Mouse (Mus musculus): ENCODE data around the gene Capn2.

The Capn2 gene

DNA sequence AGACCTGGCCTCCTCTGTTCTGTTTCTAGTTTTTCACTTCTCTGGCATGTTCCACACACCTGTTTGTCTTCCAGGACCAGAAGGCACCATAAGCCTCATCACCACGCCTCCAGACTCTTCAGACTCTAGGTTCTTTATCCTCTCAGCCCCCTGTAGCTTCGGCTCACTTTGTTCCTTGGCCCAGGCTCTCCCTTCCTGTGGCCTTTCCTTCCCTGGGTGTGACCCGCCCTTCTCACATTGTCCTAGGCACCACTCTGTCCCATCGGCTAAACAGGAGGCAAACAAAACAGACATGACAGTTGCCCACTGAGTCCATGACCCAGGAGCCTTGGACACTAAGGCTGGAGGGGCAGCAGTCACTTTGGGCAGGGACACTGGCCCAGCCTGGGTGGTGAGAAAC lies 17.2 kb downstream of the Capn2 start:
- DNase-seq = no peak

DNA sequence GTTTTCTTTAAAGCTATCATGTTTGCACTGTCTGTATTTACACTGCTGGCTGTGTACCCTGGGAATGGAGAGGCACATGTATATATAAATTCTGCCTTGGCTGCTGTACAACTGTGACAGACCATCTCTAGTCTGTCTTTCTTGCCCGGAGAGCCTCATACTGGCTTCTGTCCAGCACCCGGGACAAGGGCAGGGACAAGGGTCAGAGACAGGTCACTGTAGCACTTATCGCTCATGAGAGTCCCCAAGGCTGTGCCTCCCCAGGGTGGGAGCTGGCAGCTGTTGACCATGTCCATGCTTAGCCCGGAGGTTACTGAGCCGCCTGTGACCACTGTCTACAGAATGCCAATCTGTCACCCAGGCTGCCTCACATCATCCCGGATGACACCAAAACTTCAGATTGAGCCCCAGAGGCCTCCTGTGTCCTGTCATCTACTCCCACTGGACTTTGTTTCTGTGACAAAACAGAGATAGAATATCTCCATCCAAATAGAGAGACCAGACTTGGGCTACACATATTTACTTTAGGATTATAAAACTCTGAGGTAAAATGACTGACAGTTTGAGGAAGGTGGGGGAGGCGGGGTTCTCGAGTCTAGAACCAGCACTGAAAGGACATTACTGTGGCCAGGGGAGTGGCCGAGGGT lies 17.8 kb downstream of the Capn2 start:
- DNase-seq = no peak

DNA sequence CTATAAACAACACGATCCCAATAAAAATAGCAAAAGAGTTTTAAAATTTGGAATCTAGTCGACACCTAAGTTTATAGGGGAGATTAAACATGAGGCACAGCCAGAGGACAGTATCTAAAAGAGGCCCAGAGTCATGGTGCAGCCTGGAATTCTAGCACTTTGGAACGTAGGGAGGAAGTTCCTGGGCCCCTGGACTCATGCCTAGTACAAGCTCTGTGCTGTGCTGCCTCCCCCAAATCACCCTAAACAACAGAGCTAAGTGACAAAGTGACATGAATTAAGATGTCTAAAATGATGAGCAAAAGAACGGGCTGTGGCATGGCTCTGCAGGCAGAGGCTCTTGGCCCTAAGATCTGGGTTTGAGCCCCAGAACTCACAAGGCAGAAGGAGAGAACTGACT lies 19.7 kb downstream of the Capn2 start:
- no peak for DNase-seq

DNA sequence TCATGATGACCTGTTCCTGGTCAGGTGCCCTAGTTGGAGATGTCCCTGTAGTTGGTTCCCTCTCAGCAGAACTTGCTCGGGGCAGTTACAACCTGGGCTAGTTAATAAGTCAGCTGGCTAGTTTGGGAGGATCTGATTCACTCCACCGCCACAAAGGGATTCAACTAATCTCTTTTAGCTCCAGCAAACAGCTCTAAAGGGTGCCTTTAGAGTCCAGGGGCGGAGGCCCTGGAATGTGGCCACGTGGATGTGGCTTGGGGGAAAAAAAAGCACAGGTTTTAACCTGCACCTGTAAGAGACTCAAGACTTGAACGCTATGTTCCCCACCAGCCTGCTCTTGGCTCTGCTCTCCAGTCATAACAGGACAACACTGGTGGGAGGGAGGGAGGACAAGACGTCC lies 20.7 kb downstream of the Capn2 start:
- DNase-seq = no peak

DNA sequence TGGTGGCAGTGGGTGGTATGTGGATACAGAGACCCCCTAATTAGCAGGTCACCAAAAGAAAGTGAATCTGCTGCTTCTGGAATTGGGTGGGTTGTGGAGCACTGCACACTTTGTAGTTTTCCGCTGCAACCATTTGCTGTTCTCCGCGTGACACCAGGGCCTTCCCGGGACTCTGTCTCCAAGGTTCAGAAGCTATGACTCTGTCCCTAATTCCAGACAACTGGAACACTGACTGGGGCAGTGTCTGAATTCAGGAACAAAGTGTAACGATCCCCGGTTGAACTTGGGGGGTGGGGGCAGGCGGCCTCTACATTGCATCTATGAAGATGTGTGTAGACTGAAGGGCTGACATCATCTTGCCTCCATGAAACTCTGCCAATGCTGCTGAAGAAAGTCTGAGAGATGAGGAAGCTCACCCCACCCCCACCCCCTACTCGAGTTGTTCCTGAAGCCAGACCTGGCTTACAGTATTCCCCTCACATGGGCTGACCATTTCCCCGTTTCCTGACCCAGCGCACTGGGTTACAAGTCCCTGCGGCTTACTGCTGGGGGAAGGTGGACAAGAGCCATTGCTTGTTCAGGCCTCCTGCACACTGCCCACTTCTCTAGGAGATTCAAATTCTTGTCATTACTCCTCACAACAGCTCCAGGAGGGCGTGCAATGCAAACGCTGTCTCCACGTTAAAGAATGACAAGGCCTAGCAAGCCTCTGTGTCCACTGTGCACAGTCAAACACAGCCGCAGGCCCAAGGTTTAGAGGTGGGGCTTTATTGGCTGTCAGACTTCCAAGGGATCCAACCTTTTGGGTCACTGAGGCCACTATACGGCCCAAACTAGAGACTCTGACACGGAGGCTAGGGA lies 22.9 kb downstream of the Capn2 start:
- DNase-seq = no peak

DNA sequence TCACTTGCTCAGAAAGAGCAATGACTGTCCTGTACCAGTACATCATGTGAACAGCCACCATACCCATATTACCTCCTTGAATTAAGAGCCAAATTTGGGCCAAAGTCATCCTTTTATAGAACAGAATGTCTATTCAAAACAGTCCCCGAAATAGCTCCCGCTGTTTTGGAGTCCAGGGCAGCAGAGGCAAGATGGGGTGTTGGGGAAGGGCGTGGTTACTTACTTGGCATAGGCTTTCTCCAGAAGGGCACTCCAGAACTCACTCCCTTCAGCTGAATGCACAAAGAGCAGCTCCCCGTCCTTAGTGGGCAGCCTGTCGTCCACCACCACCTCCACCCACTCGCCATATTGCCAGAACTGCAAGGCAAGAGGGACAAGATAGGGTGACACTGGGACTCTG lies 25.6 kb downstream of the Capn2 start:
- no peak for DNase-seq

DNA sequence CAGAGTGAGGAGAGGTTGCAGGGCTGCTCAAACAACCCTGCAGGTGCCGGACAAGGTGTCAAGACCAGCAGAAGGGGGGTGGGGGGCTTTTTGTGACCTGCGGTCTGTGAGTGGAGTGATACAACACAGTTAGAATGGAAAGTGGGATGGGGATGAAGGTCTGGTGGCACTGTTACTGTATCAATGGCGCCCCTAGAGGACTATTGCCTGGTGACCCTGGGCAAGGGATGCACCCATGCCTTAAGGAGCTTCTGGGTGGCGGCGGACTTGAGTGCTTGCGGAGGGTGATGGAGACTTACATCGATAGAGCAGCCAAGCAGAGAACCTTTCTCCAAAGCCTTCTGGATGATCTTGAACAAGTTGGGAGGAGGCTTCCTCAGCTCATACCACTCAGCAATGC lies 26.8 kb downstream of the Capn2 start:
- DNase-seq = peak; percentile 39

DNA sequence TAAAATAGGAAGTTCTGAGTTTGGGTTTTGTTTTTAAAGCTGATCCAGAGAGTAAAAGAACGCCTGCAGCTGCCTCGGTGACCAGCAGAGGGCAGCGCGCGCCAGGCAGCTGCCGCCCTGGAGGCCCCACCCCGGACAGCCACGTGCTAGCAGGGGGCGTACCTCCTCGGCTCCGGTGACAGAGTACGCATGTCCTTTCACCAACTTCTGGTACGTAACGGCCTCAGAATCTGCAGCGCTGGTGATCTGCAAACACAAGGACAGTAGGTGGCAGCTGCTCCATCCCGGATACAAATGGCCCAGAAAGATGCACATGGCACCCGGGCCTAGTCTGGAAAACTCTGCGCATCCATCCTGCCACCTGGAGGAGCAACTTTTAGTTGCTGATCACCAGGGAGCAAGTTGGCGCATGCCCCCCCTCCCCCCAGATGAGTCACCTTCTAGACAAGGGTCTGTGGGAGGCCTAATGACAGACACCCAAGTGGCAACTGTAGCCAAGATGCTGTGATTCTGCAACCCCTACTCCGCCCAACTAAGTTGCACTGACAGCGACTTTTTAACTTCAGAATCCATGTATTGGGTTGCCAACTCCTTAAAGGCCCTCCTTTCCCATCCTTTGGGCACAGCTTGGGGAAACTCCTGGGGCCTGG lies 27.5 kb downstream of the Capn2 start:
- DNase-seq = peak; percentile 93

DNA sequence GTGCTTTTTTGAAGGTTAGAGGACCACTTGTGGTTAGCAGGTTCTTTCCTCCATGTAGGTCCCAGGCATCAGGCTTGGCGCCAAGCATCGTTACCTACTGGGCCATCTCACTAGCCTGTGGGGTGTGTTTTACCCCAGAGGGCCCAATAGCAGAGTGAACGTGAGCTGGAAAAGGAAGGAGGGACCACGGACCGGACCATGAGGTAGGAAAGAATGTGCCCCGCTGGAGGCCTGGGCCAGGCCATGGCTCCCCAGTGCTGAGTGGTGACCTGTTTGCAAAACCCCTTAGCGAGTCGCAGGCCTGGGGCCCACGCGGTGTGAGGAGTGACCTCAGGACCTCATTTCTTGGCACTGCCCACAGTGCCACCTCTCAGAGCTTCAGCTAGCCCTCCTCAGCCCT lies 28.9 kb downstream of the Capn2 start:
- DNase-seq = no peak

DNA sequence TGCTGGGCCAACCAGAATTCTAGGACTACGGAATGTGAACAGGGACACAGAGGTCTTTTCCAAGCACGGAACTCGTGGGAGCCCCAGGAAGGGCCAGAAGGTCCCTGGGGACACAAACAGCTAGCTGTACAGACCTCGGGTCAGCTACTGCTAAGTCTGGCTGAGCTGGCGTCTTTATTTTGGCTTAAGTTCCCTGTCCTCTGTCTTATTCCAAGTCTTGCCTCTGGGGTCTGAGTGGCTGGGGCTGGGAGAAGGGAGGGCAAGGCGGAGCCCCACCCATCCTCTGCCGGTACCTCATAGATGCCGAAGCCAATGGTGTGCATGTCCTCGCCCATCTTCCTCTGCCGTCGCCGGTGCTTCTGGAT lies 33.5 kb downstream of the Capn2 start:
- no peak for DNase-seq

DNA sequence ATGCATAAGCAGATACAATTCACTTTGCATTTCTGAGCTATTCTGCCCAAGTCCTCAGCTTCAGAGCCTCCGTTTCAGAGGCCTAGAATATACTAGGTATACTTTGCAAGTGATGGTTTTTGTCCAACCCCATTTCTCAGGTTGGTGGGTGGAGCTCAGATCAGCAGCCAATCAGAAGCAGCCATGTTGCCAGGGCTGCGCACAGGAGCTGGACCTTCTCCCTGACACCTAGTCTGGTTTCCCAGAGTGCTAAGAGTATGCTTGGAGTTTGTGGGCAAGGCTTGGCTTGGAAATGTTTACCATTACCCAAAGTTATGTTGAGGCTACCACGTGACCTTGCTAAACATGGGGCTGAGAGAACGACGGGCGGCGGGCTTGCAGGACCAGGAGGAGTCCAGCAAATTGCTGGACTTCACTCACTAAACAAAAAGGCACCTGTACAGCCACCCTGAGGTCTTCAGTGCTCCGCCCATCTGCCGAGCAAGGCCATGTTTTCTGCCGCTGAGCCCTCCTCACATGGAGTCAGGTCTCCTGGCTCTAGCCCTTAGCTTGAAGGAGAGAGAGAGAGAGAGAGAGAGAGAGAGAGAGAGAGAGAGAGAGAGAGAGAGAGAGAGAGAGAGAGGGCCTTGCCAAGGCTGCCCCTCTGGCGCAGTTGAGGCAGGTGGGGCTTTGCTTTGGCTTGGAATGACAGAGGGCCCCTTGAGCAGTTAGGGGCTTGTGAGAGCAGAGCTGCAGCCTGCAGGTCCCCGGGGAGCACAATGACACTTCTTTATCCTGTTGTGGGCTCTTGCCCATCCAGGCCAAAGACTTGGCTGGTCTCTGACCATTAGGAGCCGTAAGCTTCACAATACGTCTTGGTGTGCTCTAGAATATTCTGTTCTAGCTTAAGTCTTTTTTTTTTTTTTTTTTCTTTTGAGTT lies 34.2 kb downstream of the Capn2 start:
- no peak for DNase-seq

DNA sequence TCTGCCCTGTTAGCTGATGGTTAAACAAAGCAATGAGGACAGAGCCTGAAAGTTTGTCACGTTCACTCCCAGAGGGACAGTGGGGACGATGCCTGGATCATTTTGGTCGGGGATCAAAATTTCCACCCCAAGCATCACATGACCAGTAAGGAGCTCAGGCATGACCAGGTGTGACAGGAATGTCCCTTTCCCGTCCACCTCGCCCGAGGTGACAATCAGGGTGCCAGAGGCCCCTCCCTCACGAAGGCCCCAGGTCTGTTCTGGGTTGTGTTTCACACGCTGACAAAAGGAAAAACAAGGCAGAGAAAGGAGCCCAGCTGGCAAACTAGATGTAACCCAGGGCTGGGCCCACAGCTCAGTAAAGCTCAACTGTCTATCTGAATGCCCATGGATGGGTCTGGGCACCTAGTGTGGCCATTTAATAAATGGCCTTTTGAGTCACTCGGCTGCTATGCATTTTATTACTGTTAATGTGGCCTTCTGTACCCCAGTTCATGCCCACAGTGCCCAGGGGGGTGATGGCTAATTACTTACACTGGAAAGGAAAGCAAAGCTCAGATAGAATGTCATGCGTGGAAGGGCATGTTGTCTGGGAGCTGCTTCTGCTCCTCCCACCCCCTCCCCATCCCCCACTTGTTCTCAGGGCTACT lies 35.6 kb downstream of the Capn2 start:
- no peak for DNase-seq

DNA sequence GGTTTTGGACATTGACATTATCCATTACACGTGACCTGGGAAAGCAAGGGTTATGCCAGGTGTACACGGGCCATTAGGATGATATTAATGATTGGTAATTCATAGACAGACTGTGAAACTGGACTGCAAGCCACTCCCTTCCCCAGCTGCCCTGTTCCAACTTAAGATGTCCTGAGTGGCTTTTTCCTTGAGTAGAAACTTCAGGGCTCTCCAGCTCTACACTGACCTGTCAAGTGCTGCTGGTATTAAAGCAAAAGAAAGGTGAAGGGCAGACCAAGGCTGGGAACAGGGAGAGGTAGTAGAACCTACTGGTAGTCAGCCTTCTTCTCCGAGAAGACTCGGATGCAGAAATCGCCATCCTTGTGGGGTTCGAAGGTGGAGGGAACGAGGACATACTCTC lies 36.3 kb downstream of the Capn2 start:
- no peak for DNase-seq

DNA sequence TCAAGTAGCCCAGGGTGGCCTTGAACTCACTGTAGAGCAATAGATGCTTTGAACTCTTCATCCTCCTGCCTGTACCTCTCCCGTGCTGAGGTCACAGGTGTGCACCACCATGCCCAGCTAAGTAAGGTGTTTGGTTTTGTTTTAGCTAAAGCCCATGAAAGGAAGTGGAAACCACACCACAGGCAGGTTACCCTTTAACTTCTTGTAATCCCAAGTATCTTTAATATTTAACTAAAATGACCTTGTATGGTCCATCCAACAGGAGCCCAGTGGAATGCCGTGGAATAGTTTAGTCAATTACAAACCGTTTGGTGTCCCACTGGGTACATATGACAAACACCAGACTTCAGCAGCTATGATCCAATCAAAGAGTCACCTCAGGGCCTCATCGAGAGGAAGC lies 38.5 kb downstream of the Capn2 start:
- no peak for DNase-seq

DNA sequence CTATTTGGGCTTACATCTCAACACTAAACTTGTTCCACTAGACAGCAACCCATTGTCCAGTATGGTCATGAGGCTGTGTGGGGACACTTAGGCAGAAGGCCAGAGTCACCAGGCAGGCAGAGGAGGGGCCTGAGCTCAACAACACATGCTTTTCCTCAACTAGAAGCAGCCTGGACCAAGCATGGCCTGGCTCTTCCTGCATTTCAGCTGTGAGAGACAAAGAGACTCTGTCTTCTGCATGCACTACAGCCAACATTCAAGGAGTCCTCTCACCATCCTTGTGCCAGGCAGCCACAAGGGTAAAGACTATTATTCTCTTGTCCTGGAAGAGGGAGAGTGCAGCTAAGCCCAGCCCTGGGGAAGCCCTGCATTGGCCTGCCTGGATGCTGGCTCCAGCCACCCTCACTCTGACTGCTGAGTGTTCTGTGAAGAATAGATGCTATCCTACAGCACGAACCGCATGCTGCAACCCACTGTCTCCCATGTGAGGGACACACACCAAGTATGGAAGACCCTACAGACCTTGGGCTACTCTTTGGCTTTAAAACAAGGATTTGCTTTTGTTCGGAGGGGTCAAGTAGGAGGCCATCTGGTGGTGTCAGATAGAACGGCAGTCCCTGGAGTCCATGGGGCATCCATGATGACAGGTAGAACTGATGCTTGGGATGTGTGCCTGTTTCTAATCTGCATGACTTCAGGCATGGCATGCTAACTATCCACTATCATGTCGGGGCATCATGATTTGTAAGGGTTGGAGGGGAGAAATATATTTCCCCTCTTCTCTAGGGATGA lies 42.2 kb downstream of the Capn2 start:
- no peak for DNase-seq

DNA sequence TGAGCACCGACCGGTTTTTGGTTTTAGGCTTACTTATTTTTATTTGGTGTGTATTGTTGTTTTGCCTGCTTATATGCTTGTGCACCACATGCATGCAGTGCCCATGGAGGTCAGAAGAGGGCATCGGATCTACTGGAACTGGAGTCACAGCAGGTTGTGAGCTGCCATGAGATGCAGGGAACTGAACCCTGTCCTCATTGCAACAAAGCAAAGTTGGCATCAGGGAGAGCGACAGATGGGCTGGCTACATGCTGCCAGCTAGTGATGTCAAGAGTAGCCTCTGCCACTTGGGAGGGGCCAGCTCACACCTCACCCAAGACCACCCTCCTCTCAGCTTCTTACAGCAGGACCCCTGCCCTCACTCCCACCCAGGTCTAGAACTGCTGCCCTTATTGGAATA lies 51.4 kb downstream of the Capn2 start:
- DNase-seq = no peak

DNA sequence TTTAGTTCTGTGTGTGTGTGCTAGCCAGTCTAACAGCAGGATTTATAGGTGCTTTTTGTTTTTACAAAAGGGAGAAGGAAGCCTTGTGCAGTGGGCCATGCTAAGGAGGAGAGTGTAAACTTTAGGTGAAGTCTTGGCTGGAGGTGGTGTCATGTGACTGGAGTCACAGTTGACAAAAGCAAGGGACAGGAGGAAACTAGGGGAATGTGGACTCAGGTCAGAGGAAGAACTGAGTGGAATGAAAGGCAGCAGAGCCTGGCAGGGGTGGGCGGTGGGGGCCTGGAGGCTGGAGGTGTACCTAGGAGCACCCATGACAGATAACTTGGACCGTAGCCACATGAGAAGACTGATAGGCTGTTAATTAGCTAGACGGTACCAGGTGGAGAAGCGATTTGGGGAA lies 52.1 kb downstream of the Capn2 start:
- DNase-seq = peak; percentile 12

DNA sequence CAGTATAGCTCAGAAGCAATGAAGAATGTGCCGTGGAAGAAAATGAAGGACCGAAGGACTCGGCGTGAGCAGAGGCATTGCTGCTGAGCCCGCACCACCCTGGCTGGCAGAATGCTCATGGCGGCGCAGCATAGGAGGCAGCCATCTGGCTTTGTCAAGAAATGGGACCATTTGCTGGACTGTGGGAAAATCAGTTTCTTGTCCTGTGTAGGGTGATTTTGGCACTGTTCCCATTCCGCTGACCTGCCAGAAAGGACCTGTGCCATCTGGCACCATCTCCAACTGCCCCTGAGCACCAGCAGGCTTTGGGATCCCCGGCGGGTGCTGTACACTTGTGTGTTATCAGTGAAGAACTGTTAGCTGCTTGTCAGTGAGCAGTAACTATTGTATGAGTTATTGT lies 55.6 kb downstream of the Capn2 start:
- no peak for DNase-seq

DNA sequence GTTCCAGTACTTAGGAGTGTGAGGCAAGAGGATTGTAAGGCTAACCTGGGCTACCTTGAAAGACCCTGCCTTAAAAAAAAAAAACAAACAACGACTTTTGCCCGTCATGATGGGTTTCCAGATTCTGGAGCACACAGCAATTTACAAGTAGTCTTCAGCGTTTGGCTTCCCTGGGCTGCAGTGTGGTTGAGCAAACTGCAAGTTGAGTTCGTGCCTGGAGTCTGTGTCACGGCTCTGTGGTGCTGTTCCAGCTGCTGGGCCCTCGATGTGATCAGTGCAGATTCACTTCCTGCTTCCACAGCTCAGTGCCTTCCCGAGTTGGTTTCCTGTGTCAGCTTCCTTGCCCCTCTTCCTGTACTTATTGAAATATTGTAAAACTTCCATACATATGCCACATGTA lies 56.1 kb downstream of the Capn2 start:
- peak; percentile 13 for DNase-seq

DNA sequence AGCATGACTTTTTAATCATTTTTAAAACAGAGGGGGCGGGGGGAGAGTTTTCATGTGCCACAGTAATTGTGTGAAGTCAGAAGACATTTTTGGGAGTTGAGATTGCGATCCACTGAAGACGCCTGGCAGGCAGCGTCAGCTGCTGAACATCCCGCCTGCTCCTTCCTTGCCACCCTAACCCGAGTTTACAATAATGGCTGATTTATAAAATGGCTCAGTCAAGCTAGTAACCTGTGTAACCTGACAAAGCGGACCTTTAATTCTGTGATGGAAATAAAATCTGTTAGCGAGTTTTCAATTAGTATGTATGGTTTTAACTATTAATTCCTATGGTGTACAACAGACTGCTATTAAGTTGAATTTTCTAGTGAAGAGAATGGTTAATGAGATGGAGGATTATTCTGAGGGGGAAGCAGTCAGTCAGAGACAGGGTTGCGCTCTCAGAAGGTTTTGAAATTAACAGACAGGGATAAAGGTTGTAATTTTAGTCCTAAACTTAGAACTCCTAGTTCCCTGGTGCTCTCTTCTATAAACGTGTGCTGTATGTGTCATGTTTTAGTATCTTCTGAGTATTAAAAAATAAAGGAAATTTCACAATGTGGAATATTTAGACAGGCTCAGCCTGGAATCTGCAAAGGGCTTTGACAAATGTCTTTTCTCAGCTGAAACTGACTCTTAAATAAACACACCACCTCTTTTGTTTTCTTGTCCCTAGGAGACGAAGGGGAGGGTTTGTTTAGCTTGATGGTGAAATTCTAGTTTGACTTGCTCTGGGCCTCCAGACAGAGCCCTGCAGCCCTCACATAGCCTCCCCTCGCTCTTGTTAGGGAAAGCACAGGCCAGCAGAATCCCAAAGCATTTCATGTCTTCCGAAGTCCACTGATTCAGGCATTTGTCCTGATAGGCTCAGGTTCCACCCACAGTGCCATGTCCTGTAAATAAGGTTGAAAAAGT lies 56.8 kb downstream of the Capn2 start:
- peak; percentile 25 for DNase-seq

DNA sequence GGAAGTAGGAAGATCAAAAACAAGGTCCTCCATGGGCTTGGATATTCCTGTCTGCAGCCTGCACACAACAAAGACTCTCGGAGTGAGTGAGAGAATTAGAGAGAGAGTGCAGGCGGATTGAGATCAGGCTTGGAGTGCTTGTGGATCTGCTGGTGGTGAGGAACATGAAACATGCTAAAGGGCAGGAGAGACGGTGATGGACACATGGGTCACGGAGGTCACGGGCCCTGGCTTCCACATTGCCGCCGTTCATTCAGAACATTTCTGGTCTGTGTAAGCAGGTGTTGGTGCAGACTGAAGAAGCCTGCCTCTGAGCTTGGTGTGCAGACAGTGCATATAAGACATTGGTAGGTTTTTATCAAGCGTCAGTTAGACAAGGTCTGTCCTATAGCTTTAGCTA lies 58.0 kb downstream of the Capn2 start:
- DNase-seq = no peak
